Mouse (Mus musculus): ENCODE data around the gene Erbb3. TPM values are rescaled to one million over a fixed set of nuclear protein-coding genes. Genes with fewer than 3 reads are reported as not detected.

Gene Erbb3
- polyA plus RNA-seq, 1 experiment from 2014 or later, result 1.2 TPM

DNA sequence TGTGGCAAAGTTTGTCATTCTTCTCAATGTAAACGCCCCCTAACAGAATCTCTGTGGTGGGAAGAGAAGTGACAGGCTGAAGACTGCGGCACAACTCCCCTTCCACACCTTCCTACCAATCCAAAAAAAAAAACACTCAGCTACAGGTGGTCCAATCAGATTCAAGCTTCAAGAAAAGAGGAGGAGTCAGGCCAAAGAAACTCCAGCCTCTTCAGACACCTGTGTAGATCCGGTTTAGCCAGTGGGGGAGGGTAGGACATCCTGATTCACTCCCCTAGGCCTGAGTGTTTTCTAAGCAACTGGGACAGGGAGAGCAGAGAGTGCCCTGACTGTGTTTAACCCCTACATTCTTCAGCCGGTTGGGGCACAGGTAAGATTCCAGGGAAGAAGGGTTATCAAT lies 5.1 kb downstream of the Erbb3 start:
- H3K4me3 ChIP-seq (ENCODE audit: low read depth, low read length), result no peak overlapping the region
- DNase-seq (ENCODE audit: low spot score), result no peak

DNA sequence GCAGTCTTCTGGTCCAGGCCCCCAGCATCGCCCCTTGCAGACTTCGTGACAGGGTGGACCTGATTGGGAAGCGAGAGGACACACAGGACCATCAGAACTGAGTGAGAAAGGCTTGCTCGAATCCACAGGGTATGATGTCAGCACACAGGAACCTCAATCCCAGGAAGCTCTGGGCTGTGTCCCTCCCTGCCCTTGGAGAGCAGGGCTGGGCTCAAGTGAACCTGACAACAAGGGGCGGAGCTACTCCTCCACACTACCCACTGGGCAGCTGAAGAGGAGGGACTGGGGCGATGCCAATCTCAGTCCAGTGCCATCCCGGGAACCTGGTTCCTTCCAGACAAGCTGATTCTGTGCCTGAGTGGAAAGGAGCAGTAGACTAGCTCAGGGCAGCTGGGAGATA lies 5.8 kb downstream of the Erbb3 start:
- 33% methylated on average over 7 of the region's 7 CpGs for WGBS
- H3K4me3 ChIP-seq (ENCODE audit: low read depth, low read length), result no peak overlapping the region
- H3K36me3 ChIP-seq (ENCODE audit: control insufficient read depth, insufficient read depth, low read length), result no peaks in the 10 kb centered on the region
- no peak for ATAC-seq (replicated peaks; ENCODE audit: low FRiP score)
- no peaks in the 10 kb centered on the region for H3K9me3 ChIP-seq (ENCODE audit: control insufficient read depth, low read length)
- no peak overlapping the region for H3K27ac ChIP-seq (ENCODE audit: low read depth, low read length)
- H3K4me2 ChIP-seq (ENCODE audit: low read depth, low read length, severe bottlenecking), result no peak overlapping the region
- no peaks in the 10 kb centered on the region for H3K4me1 ChIP-seq (replicated peaks; ENCODE audit: control insufficient read depth, insufficient read depth, low read length)
- peaks cover 16% of the 10 kb centered on the region for H3K27me3 ChIP-seq (ENCODE audit: control insufficient read depth, insufficient read depth, low read length)
- DNase-seq (ENCODE audit: low spot score), result no peak
- H3K9ac ChIP-seq (ENCODE audit: low read length), result no peak overlapping the region

More for the DNA sequence above, 5.1 kb downstream of the Erbb3 start:
- no peaks in the 10 kb centered on the region for H3K9me3 ChIP-seq (ENCODE audit: control insufficient read depth, low read length)
- H3K9ac ChIP-seq (ENCODE audit: low read length), result no peak overlapping the region
- WGBS, result 10% methylated on average over 4 of the region's 4 CpGs
- ATAC-seq (replicated peaks; ENCODE audit: low FRiP score), result no peak
- no peak overlapping the region for H3K27ac ChIP-seq (ENCODE audit: low read depth, low read length)
- H3K4me2 ChIP-seq (ENCODE audit: low read depth, low read length, severe bottlenecking), result no peak overlapping the region
- H3K4me1 ChIP-seq (replicated peaks; ENCODE audit: control insufficient read depth, insufficient read depth, low read length), result 0 out of 2 replicates have a peak, but pooled peaks cover 2% of the 10 kb centered on the region
- H3K27me3 ChIP-seq (ENCODE audit: control insufficient read depth, insufficient read depth, low read length), result peaks cover 23% of the 10 kb centered on the region
- no peaks in the 10 kb centered on the region for H3K36me3 ChIP-seq (ENCODE audit: control insufficient read depth, insufficient read depth, low read length)

DNA sequence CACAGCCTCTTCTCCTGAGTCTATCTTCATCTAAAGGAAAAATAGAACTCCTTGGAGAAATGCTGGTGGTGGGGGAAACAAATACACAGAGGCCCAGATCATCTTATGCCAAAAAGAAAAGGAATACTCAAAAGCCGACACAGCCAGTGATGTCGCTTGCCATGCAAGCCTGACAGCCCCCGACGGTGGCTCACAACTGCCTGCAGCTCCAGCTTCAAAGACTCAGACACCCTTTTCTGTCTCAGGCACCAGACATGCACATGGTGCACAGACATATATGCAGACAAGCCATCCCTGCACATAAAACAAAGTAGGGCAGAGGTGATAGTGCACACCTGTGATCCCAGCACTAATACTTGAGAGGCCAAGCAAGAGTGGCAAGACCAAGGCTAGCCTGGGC lies 9.7 kb downstream of the Erbb3 start:
- H3K36me3 ChIP-seq (ENCODE audit: control insufficient read depth, insufficient read depth, low read length), result no peaks in the 10 kb centered on the region
- H3K4me2 ChIP-seq (ENCODE audit: low read depth, low read length, severe bottlenecking), result no peak overlapping the region
- ATAC-seq (replicated peaks; ENCODE audit: low FRiP score) (no peak), DNase-seq (ENCODE audit: low spot score) (no peak)
- no peaks in the 10 kb centered on the region for H3K4me1 ChIP-seq (replicated peaks; ENCODE audit: control insufficient read depth, insufficient read depth, low read length)
- no peak overlapping the region for H3K27ac ChIP-seq (ENCODE audit: low read depth, low read length)
- 84% methylated on average over 4 of the region's 4 CpGs for WGBS
- no peaks in the 10 kb centered on the region for H3K9me3 ChIP-seq (ENCODE audit: control insufficient read depth, low read length)
- H3K9ac ChIP-seq (ENCODE audit: low read length), result no peak overlapping the region
- no peak overlapping the region for H3K4me3 ChIP-seq (ENCODE audit: low read depth, low read length)
- H3K27me3 ChIP-seq (ENCODE audit: control insufficient read depth, insufficient read depth, low read length), result no peaks in the 10 kb centered on the region

DNA sequence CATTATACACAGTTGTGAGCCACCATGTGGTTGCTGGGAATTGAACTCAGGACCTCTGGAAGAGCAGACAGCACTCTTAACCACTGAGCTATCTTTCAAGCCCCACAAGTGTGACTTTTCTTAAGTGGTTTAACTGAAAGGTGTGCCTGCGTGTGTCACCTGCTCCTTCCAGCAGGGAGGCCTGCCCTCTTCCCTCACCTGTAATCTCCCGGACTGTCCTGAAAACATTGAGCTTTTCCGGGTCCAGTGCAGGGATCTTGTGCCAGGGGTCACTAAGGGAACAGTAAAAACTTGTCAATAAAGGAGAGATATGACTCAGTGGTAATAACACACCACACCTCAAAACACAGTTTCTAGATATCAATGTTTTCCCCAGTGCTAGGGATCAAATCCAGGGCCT lies 10.2 kb downstream of the Erbb3 start:
- Histone ChIP-seq H3K4me1 (replicated peaks; ENCODE audit: control insufficient read depth, insufficient read depth, low read length) (no peaks in the 10 kb centered on the region), H3K9ac (ENCODE audit: low read length) (no peak overlapping the region), H3K27ac (ENCODE audit: low read depth, low read length) (no peak overlapping the region), H3K4me2 (ENCODE audit: low read depth, low read length, severe bottlenecking) (no peak overlapping the region), H3K27me3 (ENCODE audit: control insufficient read depth, insufficient read depth, low read length) (no peaks in the 10 kb centered on the region), H3K36me3 (ENCODE audit: control insufficient read depth, insufficient read depth, low read length) (no peaks in the 10 kb centered on the region), H3K4me3 (ENCODE audit: low read depth, low read length) (no peak overlapping the region), H3K9me3 (ENCODE audit: control insufficient read depth, low read length) (no peaks in the 10 kb centered on the region)
- ATAC-seq (replicated peaks; ENCODE audit: low FRiP score) (no peak), DNase-seq (ENCODE audit: low spot score) (no peak)
- 87% methylated on average over 3 of the region's 3 CpGs for WGBS

DNA sequence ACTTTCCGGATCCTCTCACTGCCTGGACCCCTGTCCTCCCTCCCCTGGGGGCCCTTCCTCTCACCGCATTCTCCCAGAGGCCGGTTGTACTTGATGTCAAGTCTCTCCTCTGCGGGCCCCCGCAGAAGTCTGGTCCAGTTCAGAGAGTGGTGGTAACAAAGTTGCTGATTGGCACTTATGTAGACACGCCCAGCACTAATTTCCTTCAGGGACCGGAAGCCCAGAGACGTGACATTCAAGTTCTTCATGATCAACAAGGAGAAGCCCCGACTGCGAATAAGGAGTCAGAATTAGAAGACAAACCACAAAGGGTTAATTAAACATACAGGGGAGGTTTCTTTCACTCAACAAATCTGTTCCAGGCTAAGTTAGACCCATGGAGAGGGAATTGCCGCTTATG lies 11.1 kb downstream of the Erbb3 start:
- no peak overlapping the region for H3K27ac ChIP-seq (ENCODE audit: low read depth, low read length)
- H3K27me3 ChIP-seq (ENCODE audit: control insufficient read depth, insufficient read depth, low read length), result no peaks in the 10 kb centered on the region
- H3K4me2 ChIP-seq (ENCODE audit: low read depth, low read length, severe bottlenecking), result no peak overlapping the region
- H3K4me3 ChIP-seq (ENCODE audit: low read depth, low read length), result no peak overlapping the region
- no peaks in the 10 kb centered on the region for H3K9me3 ChIP-seq (ENCODE audit: control insufficient read depth, low read length)
- WGBS, result 76% methylated on average over 11 of the region's 11 CpGs
- H3K9ac ChIP-seq (ENCODE audit: low read length), result no peak overlapping the region
- no peaks in the 10 kb centered on the region for H3K4me1 ChIP-seq (replicated peaks; ENCODE audit: control insufficient read depth, insufficient read depth, low read length)
- ATAC-seq (replicated peaks; ENCODE audit: low FRiP score) (no peak), DNase-seq (ENCODE audit: low spot score) (no peak)
- no peaks in the 10 kb centered on the region for H3K36me3 ChIP-seq (ENCODE audit: control insufficient read depth, insufficient read depth, low read length)

DNA sequence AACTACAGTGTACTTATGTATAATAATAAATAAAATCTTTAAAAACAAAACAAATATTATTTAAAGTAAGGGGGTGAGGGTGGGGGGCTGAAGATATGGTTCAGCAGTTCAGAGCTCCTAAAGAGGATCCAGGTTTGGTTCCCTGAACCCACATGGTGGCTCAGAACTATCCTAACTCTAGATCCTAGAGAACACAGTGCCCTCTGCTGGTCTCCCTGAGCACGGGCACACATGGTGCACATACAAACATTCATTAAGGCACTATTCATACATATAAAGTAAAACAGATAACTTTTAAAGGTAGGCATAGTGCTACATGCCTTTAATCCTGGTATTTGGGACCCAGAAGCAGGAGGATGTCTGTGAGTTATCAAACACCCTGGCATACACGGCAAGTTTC lies 14.4 kb downstream of the Erbb3 start:
- ATAC-seq (replicated peaks; ENCODE audit: low FRiP score) (no peak), DNase-seq (ENCODE audit: low spot score) (no peak)
- H3K27me3 ChIP-seq (ENCODE audit: control insufficient read depth, insufficient read depth, low read length), result no peaks in the 10 kb centered on the region
- no peaks in the 10 kb centered on the region for H3K4me1 ChIP-seq (replicated peaks; ENCODE audit: control insufficient read depth, insufficient read depth, low read length)
- H3K4me2 ChIP-seq (ENCODE audit: low read depth, low read length, severe bottlenecking), result no peak overlapping the region
- no peaks in the 10 kb centered on the region for H3K36me3 ChIP-seq (ENCODE audit: control insufficient read depth, insufficient read depth, low read length)
- WGBS, result 87% methylated on average over 2 of the region's 2 CpGs
- no peak overlapping the region for H3K27ac ChIP-seq (ENCODE audit: low read depth, low read length)
- H3K9me3 ChIP-seq (ENCODE audit: control insufficient read depth, low read length), result no peaks in the 10 kb centered on the region
- H3K4me3 ChIP-seq (ENCODE audit: low read depth, low read length), result no peak overlapping the region
- no peak overlapping the region for H3K9ac ChIP-seq (ENCODE audit: low read length)

DNA sequence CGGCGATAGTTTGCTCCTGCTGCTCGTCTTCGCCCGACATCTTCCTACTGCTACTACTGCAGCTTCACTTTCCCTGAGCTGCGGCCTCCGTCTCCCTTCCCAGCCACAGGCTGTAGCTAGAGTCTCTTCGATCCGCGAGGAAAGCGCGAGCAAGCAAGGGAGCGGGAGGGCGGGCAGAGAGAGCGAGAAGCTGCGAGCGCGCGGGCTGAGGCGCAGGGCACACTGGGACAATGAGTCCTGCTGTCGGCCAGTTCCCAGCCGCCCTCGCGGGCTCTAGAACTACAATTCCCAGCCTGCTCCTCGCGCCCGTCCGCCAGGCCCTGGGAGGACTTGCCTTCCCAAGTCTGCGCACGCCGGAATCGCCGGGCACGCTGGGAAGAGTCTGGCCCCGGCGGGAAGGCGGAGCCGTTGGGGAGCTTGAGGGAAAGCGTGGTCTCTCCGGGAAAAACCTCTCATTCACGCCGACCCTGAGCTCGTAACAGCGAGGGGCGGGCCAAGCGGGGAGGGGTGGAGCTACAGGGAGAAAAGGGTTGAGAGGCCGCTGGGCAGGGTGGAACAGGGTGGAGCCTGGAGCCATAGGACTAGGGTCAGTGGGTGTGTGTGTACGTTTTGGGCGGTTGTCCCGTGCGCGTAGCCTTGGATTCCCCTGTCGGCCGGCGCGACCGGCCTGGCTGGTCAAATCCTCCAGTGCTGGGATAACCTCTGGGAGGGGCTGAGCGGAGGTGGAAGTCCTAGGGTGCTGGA lies 23.5 kb downstream of the Erbb3 start, which contains the start of gene Pa2g4:
Gene Pa2g4 (minus strand): TSS at position 200 of the 744 bp plus-strand sequence.
- H3K27ac ChIP-seq (ENCODE audit: low read depth, low read length), result peak within 1 kb of the TSS; percentile 81
- H3K27me3 ChIP-seq (ENCODE audit: control insufficient read depth, insufficient read depth, low read length), result no peaks in the 10 kb centered on the region
- H3K4me2 ChIP-seq (ENCODE audit: low read depth, low read length, severe bottlenecking), result peak within 1 kb of the TSS; percentile 97
- DNase-seq (ENCODE audit: low spot score) (peak; percentile 99), ATAC-seq (replicated peaks; ENCODE audit: low FRiP score) (peak; percentile 98)
- peaks cover 5% of the 10 kb centered on the region; the same call in 1 of the 2 replicates for H3K4me1 ChIP-seq (replicated peaks; ENCODE audit: control insufficient read depth, insufficient read depth, low read length)
- peak within 1 kb of the TSS; percentile 86 for H3K9ac ChIP-seq (ENCODE audit: low read length)
- no peaks in the 10 kb centered on the region for H3K9me3 ChIP-seq (ENCODE audit: control insufficient read depth, low read length)
- peak within 1 kb of the TSS; percentile 68 for H3K4me3 ChIP-seq (ENCODE audit: low read depth, low read length)
- under 1% methylated on average over 58 of the region's 58 CpGs for WGBS
- peaks cover 4% of the 10 kb centered on the region; the same call in 1 of the 2 replicates for H3K36me3 ChIP-seq (ENCODE audit: control insufficient read depth, insufficient read depth, low read length)

DNA sequence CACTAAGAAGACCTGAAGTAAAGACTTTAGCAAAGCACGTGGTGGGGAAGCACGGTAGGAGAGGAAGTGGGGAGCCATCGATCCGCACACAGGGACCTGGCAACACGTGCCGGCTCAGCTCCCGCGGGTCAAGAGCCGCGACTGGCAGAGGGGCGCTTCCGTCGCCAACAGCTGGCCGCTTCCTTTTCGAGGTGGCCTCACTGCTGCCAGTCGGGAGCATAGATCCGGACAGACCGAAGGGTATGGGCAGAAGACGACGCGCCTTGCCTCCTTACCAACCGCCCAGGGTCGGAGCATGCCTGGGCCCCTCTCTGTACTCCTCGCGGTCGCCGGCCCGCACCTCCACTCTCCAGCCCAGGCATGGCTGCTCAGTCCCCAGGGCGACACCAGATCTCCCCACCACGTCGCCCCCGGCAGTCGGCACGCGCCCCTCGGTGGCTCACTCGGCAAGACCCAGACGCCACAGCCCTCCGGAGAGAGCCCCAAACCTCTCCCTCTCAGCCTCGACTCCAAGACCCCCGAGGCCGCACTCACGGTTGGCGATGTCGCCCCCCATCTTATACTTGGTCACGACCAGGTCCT lies 24.2 kb downstream of the Erbb3 start:
- ATAC-seq (replicated peaks; ENCODE audit: low FRiP score) (peak; percentile 49), DNase-seq (ENCODE audit: low spot score) (no peak)
- no peaks in the 10 kb centered on the region for H3K27me3 ChIP-seq (ENCODE audit: control insufficient read depth, insufficient read depth, low read length)
- under 1% methylated on average over 46 of the region's 46 CpGs for WGBS
- peak overlapping the region; percentile 97 for H3K4me2 ChIP-seq (ENCODE audit: low read depth, low read length, severe bottlenecking)
- peak overlapping the region; percentile 86 for H3K9ac ChIP-seq (ENCODE audit: low read length)
- H3K36me3 ChIP-seq (ENCODE audit: control insufficient read depth, insufficient read depth, low read length), result peaks cover 11% of the 10 kb centered on the region; the same call in 1 of the 2 replicates
- peaks cover 5% of the 10 kb centered on the region; the same call in 1 of the 2 replicates for H3K4me1 ChIP-seq (replicated peaks; ENCODE audit: control insufficient read depth, insufficient read depth, low read length)
- peak overlapping the region; percentile 68 for H3K4me3 ChIP-seq (ENCODE audit: low read depth, low read length)
- no peaks in the 10 kb centered on the region for H3K9me3 ChIP-seq (ENCODE audit: control insufficient read depth, low read length)
- 0 out of 2 replicates have a peak overlapping the region, but pooled peaks have one; percentile 2 for H3K27ac ChIP-seq (ENCODE audit: low read depth, low read length)

All from forebrain, embryonic 11.5 days (tissue).